Mouse (Mus musculus): ENCODE data around the gene Rplp0. TPM values are rescaled to one million over a fixed set of nuclear protein-coding genes. Genes with fewer than 3 reads are reported as not detected.

The Rplp0 gene
- polyA plus RNA-seq, 1 experiment: 3,688 TPM

GRCm38 (mm10) chr5:115531671-115532270, 27.5 kb upstream of the Rplp0 start:
- Histone ChIP-seq H3K4me3 (ENCODE audit: control insufficient read depth, insufficient read depth, low read length) (no peak overlapping the region), H3K4me1 (replicated peaks; ENCODE audit: control insufficient read depth, insufficient read depth, low read length) (peaks cover 68% of the 10 kb centered on the region), H3K36me3 (ENCODE audit: control insufficient read depth, insufficient read depth, low read length) (no peaks in the 10 kb centered on the region), H3K27me3 (ENCODE audit: control insufficient read depth, insufficient read depth, low read length) (no peaks in the 10 kb centered on the region), H3K27ac (ENCODE audit: control insufficient read depth, insufficient read depth, low read length) (no peak overlapping the region)
- no peak for DNase-seq
- TF ChIP-seq POLR2A (IDR thresholded peaks at IDR 0.05; ENCODE audit: control insufficient read depth, extremely low read depth, insufficient read depth, low read length, poor library complexity) (no peak), CTCF (IDR thresholded peaks at IDR 0.05; ENCODE audit: borderline replicate concordance, control insufficient read depth, extremely low read depth, insufficient read depth, low read length, poor library complexity) (no peak)
- 57% methylated on average over 18 of the region's 18 CpGs for whole genome bisulfite sequencing

- Histone ChIP-seq H3K4me3 (ENCODE audit: control insufficient read depth, insufficient read depth, low read length) (no peak overlapping the region), H3K27me3 (ENCODE audit: control insufficient read depth, insufficient read depth, low read length) (no peaks in the 10 kb centered on the region), H3K27ac (ENCODE audit: control insufficient read depth, insufficient read depth, low read length) (no peak overlapping the region), H3K36me3 (ENCODE audit: control insufficient read depth, insufficient read depth, low read length) (no peaks in the 10 kb centered on the region), H3K4me1 (replicated peaks; ENCODE audit: control insufficient read depth, insufficient read depth, low read length) (peaks cover 70% of the 10 kb centered on the region)
- TF ChIP-seq POLR2A (IDR thresholded peaks at IDR 0.05; ENCODE audit: control insufficient read depth, extremely low read depth, insufficient read depth, low read length, poor library complexity): no peak
- TF ChIP-seq CTCF (IDR thresholded peaks at IDR 0.05; ENCODE audit: borderline replicate concordance, control insufficient read depth, extremely low read depth, insufficient read depth, low read length, poor library complexity): no peak
- WGBS: 22% methylated on average over 16 of the region's 16 CpGs
- no peak for DNase-seq
Measured at GRCm38 (mm10) chr5:115534290-115534731, 25.0 kb upstream of the Rplp0 start.

- TF ChIP-seq CTCF (IDR thresholded peaks at IDR 0.05; ENCODE audit: borderline replicate concordance, control insufficient read depth, extremely low read depth, insufficient read depth, low read length, poor library complexity): no peak
- no peak for TF ChIP-seq POLR2A (IDR thresholded peaks at IDR 0.05; ENCODE audit: control insufficient read depth, extremely low read depth, insufficient read depth, low read length, poor library complexity)
- WGBS: 3% methylated on average over 8 of the region's 8 CpGs
- peak; percentile 48 for DNase-seq
- no peaks in the 10 kb centered on the region for H3K27me3 ChIP-seq (ENCODE audit: control insufficient read depth, insufficient read depth, low read length)
- no peak overlapping the region for H3K4me3 ChIP-seq (ENCODE audit: control insufficient read depth, insufficient read depth, low read length)
- H3K4me1 ChIP-seq (replicated peaks; ENCODE audit: control insufficient read depth, insufficient read depth, low read length): peaks cover 67% of the 10 kb centered on the region
- no peaks in the 10 kb centered on the region for H3K36me3 ChIP-seq (ENCODE audit: control insufficient read depth, insufficient read depth, low read length)
- peak overlapping the region; percentile 3; the same call in 1 of the 2 replicates for H3K27ac ChIP-seq (ENCODE audit: control insufficient read depth, insufficient read depth, low read length)
Measured at GRCm38 (mm10) chr5:115534856-115535255, 24.4 kb upstream of the Rplp0 start.

GRCm38 (mm10) chr5:115535635-115536034, 23.6 kb upstream of the Rplp0 start:
- Histone ChIP-seq H3K27me3 (ENCODE audit: control insufficient read depth, insufficient read depth, low read length) (no peaks in the 10 kb centered on the region), H3K36me3 (ENCODE audit: control insufficient read depth, insufficient read depth, low read length) (no peaks in the 10 kb centered on the region), H3K4me1 (replicated peaks; ENCODE audit: control insufficient read depth, insufficient read depth, low read length) (peaks cover 66% of the 10 kb centered on the region), H3K27ac (ENCODE audit: control insufficient read depth, insufficient read depth, low read length) (no peak overlapping the region), H3K4me3 (ENCODE audit: control insufficient read depth, insufficient read depth, low read length) (no peak overlapping the region)
- TF ChIP-seq CTCF (IDR thresholded peaks at IDR 0.05; ENCODE audit: borderline replicate concordance, control insufficient read depth, extremely low read depth, insufficient read depth, low read length, poor library complexity) (no peak), POLR2A (IDR thresholded peaks at IDR 0.05; ENCODE audit: control insufficient read depth, extremely low read depth, insufficient read depth, low read length, poor library complexity) (no peak)
- WGBS: 24% methylated on average over 7 of the region's 7 CpGs
- DNase-seq: no peak

GRCm38 (mm10) chr5:115538017-115538692, 21.1 kb upstream of the Rplp0 start:
- DNase-seq: no peak
- Histone ChIP-seq H3K4me3 (ENCODE audit: control insufficient read depth, insufficient read depth, low read length) (no peak overlapping the region), H3K27ac (ENCODE audit: control insufficient read depth, insufficient read depth, low read length) (no peak overlapping the region), H3K36me3 (ENCODE audit: control insufficient read depth, insufficient read depth, low read length) (no peaks in the 10 kb centered on the region), H3K4me1 (replicated peaks; ENCODE audit: control insufficient read depth, insufficient read depth, low read length) (peaks cover 59% of the 10 kb centered on the region), H3K27me3 (ENCODE audit: control insufficient read depth, insufficient read depth, low read length) (no peaks in the 10 kb centered on the region)
- TF ChIP-seq CTCF (IDR thresholded peaks at IDR 0.05; ENCODE audit: borderline replicate concordance, control insufficient read depth, extremely low read depth, insufficient read depth, low read length, poor library complexity) (no peak), POLR2A (IDR thresholded peaks at IDR 0.05; ENCODE audit: control insufficient read depth, extremely low read depth, insufficient read depth, low read length, poor library complexity) (no peak)
- WGBS: 55% methylated on average over 13 of the region's 13 CpGs

- no peaks in the 10 kb centered on the region for H3K27me3 ChIP-seq (ENCODE audit: control insufficient read depth, insufficient read depth, low read length)
- H3K4me3 ChIP-seq (ENCODE audit: control insufficient read depth, insufficient read depth, low read length): no peak overlapping the region
- TF ChIP-seq CTCF (IDR thresholded peaks at IDR 0.05; ENCODE audit: borderline replicate concordance, control insufficient read depth, extremely low read depth, insufficient read depth, low read length, poor library complexity) (peak; percentile 94), POLR2A (IDR thresholded peaks at IDR 0.05; ENCODE audit: control insufficient read depth, extremely low read depth, insufficient read depth, low read length, poor library complexity) (0 out of 2 replicates have a peak, but pooled peaks have one; percentile 23)
- no peak overlapping the region for H3K27ac ChIP-seq (ENCODE audit: control insufficient read depth, insufficient read depth, low read length)
- no peaks in the 10 kb centered on the region for H3K36me3 ChIP-seq (ENCODE audit: control insufficient read depth, insufficient read depth, low read length)
- DNase-seq: peak; percentile 91
- under 1% methylated on average over 11 of the region's 12 CpGs for WGBS
- H3K4me1 ChIP-seq (replicated peaks; ENCODE audit: control insufficient read depth, insufficient read depth, low read length): peaks cover 59% of the 10 kb centered on the region
Measured at GRCm38 (mm10) chr5:115538693-115539043, 20.6 kb upstream of the Rplp0 start.
